Mouse (Mus musculus) left cerebral cortex, adult 18-20 months (tissue): ENCODE measurements around the gene Alox5. TPM values are rescaled to one million over a fixed set of nuclear protein-coding genes. Genes with fewer than 3 reads are reported as not detected.

Source experiments
- DNase-seq, 2 experiments: peaks; one replicate each; pipeline ENCODE4 v3.0.0; 2021 to 2022; ENCODE audit warnings: low spot score in 2 of 2, mixed read lengths in 1 of 2
- total RNA-seq, 2 experiments: library from RNA; stranded (reverse); gene quantifications; 2 replicates each; pipeline ENCODE4 v1.2.3; 2021

Alox5 gene
- total RNA-seq, 2 experiments from 2014 or later, result 1.4 to 1.5 TPM

DNA sequence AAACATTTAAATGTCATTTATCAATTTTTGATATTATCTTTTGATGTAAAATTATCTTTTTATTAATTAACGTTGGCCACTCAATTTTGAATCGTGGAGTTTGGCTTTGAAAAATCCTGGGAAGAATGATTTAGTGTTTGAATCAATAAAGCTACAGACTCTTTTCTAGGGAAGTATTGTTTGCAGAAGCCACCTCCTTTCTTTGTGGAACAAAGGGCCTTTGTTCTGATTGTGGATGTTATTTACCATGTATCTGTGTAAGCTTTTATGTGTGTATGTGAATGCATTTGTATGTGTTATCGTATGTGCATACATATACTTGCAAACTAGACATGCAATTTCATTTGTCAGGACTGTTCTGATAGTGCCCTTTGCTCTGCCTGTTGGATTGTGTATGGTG lies 74.5 kb downstream of the Alox5 start:
- DNase-seq, result no peak

GRCm38 (mm10) chr6:116386045-116386415 lies 74.9 kb downstream of the Alox5 start:
- no peak for DNase-seq

GRCm38 (mm10) chr6:116385194-116386044 lies 75.6 kb downstream of the Alox5 start:
- no peak for DNase-seq

GRCm38 (mm10) chr6:116383582-116383981 lies 77.4 kb downstream of the Alox5 start:
- DNase-seq, result no peak

GRCm38 (mm10) chr6:116381605-116382004 lies 79.4 kb downstream of the Alox5 start:
- DNase-seq, result no peak

DNA sequence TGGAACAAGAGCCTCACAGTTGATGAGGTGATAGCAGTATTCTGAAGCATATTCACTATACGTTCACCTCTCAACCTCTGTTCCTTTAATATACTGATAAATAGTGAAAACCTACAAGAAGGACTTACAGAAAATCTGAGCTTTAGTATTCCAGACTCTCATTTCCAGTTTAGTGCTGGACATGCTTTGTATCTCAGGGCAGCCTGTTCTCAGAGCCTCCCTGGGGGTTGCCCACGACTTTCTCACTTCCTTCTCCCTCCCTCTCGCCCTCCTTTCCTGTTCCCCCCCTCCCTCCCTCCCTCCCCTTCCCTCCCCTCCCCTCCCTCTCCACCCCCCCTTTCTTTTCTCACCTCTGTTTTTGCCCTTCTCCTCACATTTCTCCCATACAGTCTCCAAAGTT lies 80.8 kb downstream of the Alox5 start:
- DNase-seq, result no peak

DNA sequence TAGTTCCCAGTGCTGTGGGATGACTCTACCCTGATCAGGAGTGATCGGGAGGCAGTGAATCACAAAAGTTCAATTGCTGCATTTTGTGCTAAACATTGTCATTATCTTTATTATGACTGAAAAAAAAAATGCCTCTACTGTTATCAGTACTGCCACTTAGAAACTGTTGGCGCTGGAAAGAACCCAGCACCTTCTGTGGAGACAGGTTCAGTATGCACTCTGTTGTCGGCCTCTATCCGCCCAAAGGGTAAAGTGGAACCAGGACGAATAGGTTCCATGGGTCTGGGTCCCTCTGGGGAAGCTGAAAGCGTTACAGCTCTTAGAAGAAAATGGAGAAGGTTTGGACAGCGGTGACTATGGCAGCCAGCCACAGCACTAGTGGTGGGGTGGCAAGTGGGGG lies 82.1 kb downstream of the Alox5 start:
- no peak for DNase-seq

DNA sequence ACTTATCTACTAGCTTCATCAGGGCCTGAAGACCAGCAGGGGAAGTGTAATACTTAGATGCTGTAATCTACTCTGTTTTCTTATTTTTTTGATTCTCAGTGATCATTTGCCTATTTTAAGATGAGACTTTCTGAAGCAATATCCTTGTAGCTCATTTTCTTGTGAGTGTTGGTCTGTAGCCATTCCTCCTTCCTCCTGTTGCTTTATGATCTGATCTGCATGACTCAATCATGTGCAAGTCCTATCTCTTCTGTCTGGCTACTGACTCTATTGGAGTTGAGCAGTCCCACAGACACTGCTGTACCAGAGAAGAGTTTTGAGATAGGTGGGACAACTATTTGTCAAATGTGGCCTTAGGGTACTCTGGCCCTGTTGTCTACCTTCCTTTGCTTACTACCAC lies 86.4 kb downstream of the Alox5 start:
- no peak for DNase-seq

DNA sequence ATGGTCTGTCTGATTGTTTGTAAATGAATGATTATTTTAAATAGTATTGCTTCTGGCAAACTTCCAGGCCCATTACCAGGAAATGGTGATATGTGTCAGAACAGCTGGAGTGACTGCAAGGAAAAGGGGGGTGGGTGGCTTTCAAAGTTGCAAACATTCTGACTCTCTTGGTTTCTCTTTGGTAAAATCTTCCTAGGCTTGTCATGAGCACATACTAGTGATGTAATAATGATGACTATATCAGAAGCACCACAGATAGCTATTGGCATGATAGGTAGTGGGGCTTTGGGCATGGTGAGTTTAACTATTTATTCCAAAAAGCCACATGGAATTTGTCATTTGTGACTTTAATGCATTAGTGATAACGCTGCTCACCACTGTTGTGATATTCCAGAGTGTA lies 86.8 kb downstream of the Alox5 start:
- no peak for DNase-seq

DNA sequence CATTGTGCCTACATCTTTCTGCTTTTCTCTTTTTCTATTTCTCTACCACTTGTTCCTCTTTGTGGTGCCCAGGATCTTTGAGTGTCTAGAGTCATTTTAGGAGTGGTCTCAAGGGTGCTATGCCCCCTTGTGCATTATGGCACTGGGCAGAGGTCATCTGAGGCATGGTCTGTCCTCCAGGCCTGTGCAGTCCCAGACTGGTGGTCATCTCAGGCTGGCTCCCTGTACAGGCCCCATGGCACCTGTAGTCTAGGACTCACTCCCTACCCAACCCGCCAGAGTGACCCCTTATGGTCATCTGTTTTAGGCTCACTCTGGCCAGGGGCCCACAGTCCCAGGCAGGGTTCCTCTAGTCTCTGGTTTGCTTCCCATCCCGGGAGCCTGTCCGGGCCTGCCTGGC lies 89.5 kb downstream of the Alox5 start:
- no peak for DNase-seq

DNA sequence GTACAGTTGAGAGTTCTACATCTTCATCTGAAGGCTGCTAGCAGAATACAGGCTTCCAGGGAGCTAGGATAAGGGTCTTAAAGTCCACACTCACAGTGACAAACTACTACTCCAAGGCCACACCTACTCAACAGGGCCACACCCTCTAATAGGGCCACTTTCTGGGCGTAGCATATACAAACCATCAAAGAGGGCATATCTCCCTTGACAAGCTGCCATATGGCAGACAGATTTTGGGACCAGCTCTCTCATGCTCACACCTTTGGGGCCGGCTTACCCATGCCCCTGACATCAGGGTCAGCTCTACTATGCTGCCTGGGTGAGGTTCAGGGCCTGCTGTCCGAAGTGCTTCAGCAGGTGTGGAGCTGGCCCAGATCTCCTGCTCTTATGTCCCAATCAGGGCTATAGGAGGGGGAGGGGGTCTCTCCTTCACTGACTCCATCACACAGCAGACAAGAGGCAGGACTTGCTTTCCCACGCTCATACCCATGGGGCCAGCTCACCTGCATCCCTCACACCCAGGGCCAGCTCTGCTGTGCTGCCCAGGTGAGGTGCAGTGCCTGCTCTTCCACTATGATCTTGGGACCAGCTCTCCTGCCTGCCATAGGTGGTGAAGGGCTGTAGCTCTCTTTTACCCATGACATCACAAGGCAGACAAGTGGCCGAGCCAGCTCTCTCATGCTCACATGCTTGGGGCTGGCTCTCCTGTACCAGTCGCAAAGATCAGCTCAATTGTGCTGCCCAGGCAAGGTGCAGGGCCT lies 90.6 kb downstream of the Alox5 start:
- no peak for DNase-seq

DNA sequence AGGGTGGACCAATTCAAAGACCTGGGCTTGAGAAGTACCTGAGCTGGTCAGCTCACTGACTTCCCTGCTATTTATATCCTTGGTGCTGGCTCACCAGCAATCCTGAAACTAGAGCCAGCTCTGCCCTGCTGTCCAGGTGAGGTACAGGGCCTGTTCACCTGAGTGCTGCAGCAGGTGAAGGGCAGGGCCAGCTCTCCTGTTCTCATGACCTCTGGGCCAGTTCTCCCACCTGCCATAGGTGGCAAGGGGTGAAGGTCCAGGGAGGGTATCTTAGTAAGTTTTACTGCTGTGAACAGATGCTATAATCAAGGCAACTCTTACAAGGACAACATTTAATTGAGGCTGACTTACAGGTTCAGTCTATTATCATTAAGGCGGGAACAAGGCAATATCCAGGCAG lies 91.2 kb downstream of the Alox5 start:
- DNase-seq, result no peak

- DNase-seq, result no peak
These were observed 93.0 kb downstream of the Alox5 start for GRCm38 (mm10) chr6:116367971-116368370.

DNA sequence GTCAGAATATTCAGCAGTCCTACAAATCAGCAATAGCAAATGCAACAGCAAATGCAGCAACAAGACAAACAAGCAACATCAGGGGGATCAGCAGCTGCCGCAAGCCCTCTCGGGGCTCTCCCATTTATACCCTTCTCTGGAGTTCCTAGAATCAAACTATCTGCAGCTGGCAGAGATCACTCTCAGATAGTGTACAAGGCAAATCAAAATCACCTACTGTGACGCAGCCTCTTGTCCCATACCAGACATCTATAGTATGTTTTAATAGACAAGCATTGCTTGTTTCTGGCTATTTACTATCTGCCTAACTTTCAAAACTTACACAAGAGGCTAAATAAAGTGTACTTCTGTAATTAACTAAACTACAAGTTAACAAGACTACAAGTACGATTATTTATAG lies 99.0 kb downstream of the Alox5 start:
- DNase-seq, result no peak

- DNase-seq, result no peak
These were observed 99.5 kb downstream of the Alox5 start for GRCm38 (mm10) chr6:116361463-116361862.

Other genes with a start within 250 kb of the Alox5 start
- 1 to 10 TPM; 8.0 to 8.8 TPM for gene Zfand4, start 197.0 kb downstream of the Alox5 start, total RNA-seq
- gene March8, start 123.2 kb downstream of the Alox5 start, total RNA-seq, result 10 to 100 TPM; 45.1 to 46.2 TPM
- not detected for gene Olfr211, start 27.9 kb upstream of the Alox5 start, total RNA-seq
- not detected for gene Olfr212, start 45.3 kb upstream of the Alox5 start, total RNA-seq
- gene Olfr213, start 77.3 kb upstream of the Alox5 start, total RNA-seq, result not detected
- 1 to 10 TPM; 2.5 to 3.1 TPM for gene Gm5580, start 90.0 kb upstream of the Alox5 start, total RNA-seq
- gene Olfr214, start 93.1 kb upstream of the Alox5 start, total RNA-seq, result not detected
- gene Olfr215, start 123.0 kb upstream of the Alox5 start, total RNA-seq, result not detected
- gene Zfp422, start 167.8 kb upstream of the Alox5 start, total RNA-seq, result 10 to 100 TPM; 21.3 to 29.6 TPM
- 1 to 10 TPM; 1.4 to 2.5 TPM for gene Depp1, start 189.4 kb upstream of the Alox5 start, total RNA-seq
- 1 to 10 TPM; 4.5 to 5.5 TPM for gene Rassf4, start 212.8 kb upstream of the Alox5 start, total RNA-seq